Mouse (Mus musculus) MEL (cell line): Measurements from ENCODE around the gene Prkcb.

Source experiments
- POLR2A ChIP-seq, 2 experiments: IDR thresholded peaks; 2 replicates each; pipeline ENCODE4 v1.6.1; 2011 to 2012; ENCODE audit warnings: low read length in 2 of 2, mild to moderate bottlenecking in 2 of 2, control low read depth in 1 of 2, improper control_type of control experiment in 1 of 2, low read depth in 1 of 2, moderate library complexity in 1 of 2; ENCODE audit not compliant: control insufficient read depth in 1 of 2, insufficient read depth in 1 of 2, poor library complexity in 1 of 2
- TCF12 ChIP-seq: IDR thresholded peaks from 2 replicates; pipeline ENCODE4 v1.6.1; 2014; ENCODE audit warnings: low read depth, mild to moderate bottlenecking, inconsistent platforms, low read length, improper control_type of control experiment, moderate library complexity
- USF1 ChIP-seq: IDR thresholded peaks from 2 replicates; pipeline ENCODE4 v1.6.1; 2014; ENCODE audit warnings: low read depth, mild to moderate bottlenecking, inconsistent platforms, low read length, improper control_type of control experiment, moderate library complexity
- ZMIZ1 ChIP-seq: IDR thresholded peaks from 2 replicates; pipeline ENCODE4 v1.6.1; 2012; ENCODE audit warnings: low read depth, mild to moderate bottlenecking, inconsistent platforms, low read length, improper control_type of control experiment, moderate library complexity

- TF ChIP-seq USF1 (no peak), POLR2A (IDR thresholded peaks at IDR 0.05; ENCODE audit: control insufficient read depth in 1 of 2, insufficient read depth in 1 of 2, low read depth in 1 of 2, low read length in 2 of 2, poor library complexity in 1 of 2) (no peak), ZMIZ1 (no peak), TCF12 (no peak)
These were observed 21.6 kb downstream of the Prkcb start for GRCm38 (mm10) chr7:122309909-122310725.
